Mouse (Mus musculus) retina, adult 2 months (tissue): ENCODE measurements at regions not wholly inside any gene's neighbourhood (a gene's known extent, or its start where the extent isn't known, plus 50 kb on each side); places are given as distances from the start of the nearest gene placed in this dataset.

Source experiments
- DNase-seq: peaks from one replicate; pipeline ENCODE4 v3.0.0-alpha.2; 2012; ENCODE audit warnings: low read depth, low spot score

- DNase-seq: no peak
These were observed 152.4 kb upstream of the Irf2bp2 start for GRCm38 (mm10) chr8:126745992-126746775.

- DNase-seq: no peak
These were observed 151.1 kb upstream of the Irf2bp2 start for GRCm38 (mm10) chr8:126744747-126745382.

GRCm38 (mm10) chr8:126743296-126743695 lies 149.5 kb upstream of the Irf2bp2 start:
- DNase-seq: peak; percentile 58

- no peak for DNase-seq
These were observed 148.3 kb upstream of the Irf2bp2 start for GRCm38 (mm10) chr8:126742081-126742480.

- DNase-seq: no peak
These were observed 147.2 kb upstream of the Irf2bp2 start for GRCm38 (mm10) chr8:126741031-126741430.

- DNase-seq: no peak
These were observed 146.0 kb upstream of the Irf2bp2 start for GRCm38 (mm10) chr8:126739768-126740167.

GRCm38 (mm10) chr8:126737032-126737431 lies 143.2 kb upstream of the Irf2bp2 start:
- DNase-seq: no peak

- no peak for DNase-seq
These were observed 142.7 kb upstream of the Irf2bp2 start for GRCm38 (mm10) chr8:126736441-126736962.

GRCm38 (mm10) chr8:126735488-126736440 lies 142.0 kb upstream of the Irf2bp2 start:
- no peak for DNase-seq

GRCm38 (mm10) chr8:126734743-126735487 lies 141.1 kb upstream of the Irf2bp2 start:
- no peak for DNase-seq

- no peak for DNase-seq
These were observed 140.0 kb upstream of the Irf2bp2 start for GRCm38 (mm10) chr8:126733779-126734178.

GRCm38 (mm10) chr8:126733307-126733706 lies 139.5 kb upstream of the Irf2bp2 start:
- DNase-seq: no peak

- DNase-seq: no peak
These were observed 136.3 kb upstream of the Irf2bp2 start for GRCm38 (mm10) chr8:126730017-126730631.

GRCm38 (mm10) chr8:126728987-126729632 lies 135.3 kb upstream of the Irf2bp2 start:
- no peak for DNase-seq

- DNase-seq: no peak
These were observed 134.3 kb upstream of the Irf2bp2 start for GRCm38 (mm10) chr8:126728135-126728534.

GRCm38 (mm10) chr8:126727068-126727467 lies 133.3 kb upstream of the Irf2bp2 start:
- DNase-seq: no peak

- DNase-seq: no peak
These were observed 129.7 kb upstream of the Irf2bp2 start for GRCm38 (mm10) chr8:126723259-126724122.

- no peak for DNase-seq
These were observed 127.8 kb upstream of the Irf2bp2 start for GRCm38 (mm10) chr8:126721621-126722020.
